Mouse (Mus musculus) MEL (cell line): ENCODE measurements around the gene Gnai2. TPM values are rescaled to one million over a fixed set of nuclear protein-coding genes. Genes with fewer than 3 reads are reported as not detected.

Source experiments
- DNase-seq: peaks from one replicate; pipeline ENCODE4 v3.0.0; 2011; ENCODE audit warnings: low read depth, low spot score
- H3K27ac ChIP-seq: 2 replicates; pipeline ENCODE4 v1.5.1; 2012; ENCODE audit warnings: low read depth, mild to moderate bottlenecking, control low read depth, low read length, moderate library complexity; ENCODE audit not compliant: control insufficient read depth
- H3K27me3 ChIP-seq, 2 experiments: fragments of 150-350 bp in 1 of 2; sonication (generic) in 1 of 2; 2 replicates each; pipeline ENCODE4 v1.6.1; 2012; ENCODE audit warnings: low read length in 2 of 2, mild to moderate bottlenecking in 2 of 2, improper control_type of control experiment in 1 of 2, moderate library complexity in 1 of 2; ENCODE audit not compliant: insufficient read depth in 2 of 2, control insufficient read depth in 1 of 2
- H3K36me3 ChIP-seq, 2 experiments: 2 replicates each; pipeline ENCODE4 v1.6.1; 2012 to 2014; ENCODE audit warnings: low read length in 2 of 2, improper control_type of control experiment in 1 of 2, inconsistent platforms in 1 of 2, mild to moderate bottlenecking in 1 of 2; ENCODE audit not compliant: insufficient read depth in 2 of 2, control insufficient read depth in 1 of 2
- H3K4me1 ChIP-seq, 2 experiments: fragments of 150-350 bp in 1 of 2; sonication (generic) in 1 of 2; 2 replicates each; pipeline ENCODE4 v1.6.1; 2012; ENCODE audit warnings: low read length in 2 of 2, improper control_type of control experiment in 1 of 2, mild to moderate bottlenecking in 1 of 2; ENCODE audit not compliant: insufficient read depth in 2 of 2, control insufficient read depth in 1 of 2
- H3K4me3 ChIP-seq, 2 experiments: fragments of 150-350 bp in 1 of 2; sonication (generic) in 1 of 2; 2 replicates each; pipeline ENCODE4 v1.5.1; 2012; ENCODE audit warnings: low read depth in 2 of 2, low read length in 2 of 2, mild to moderate bottlenecking in 2 of 2, moderate library complexity in 2 of 2, control low read depth in 1 of 2, improper control_type of control experiment in 1 of 2; ENCODE audit not compliant: control insufficient read depth in 1 of 2, insufficient read depth in 1 of 2
- H3K79me2 ChIP-seq: 2 replicates; pipeline ENCODE4 v1.6.1; 2012; ENCODE audit warnings: mild to moderate bottlenecking, low read length, moderate library complexity; ENCODE audit not compliant: control insufficient read depth, poor library complexity, insufficient read depth
- H3K9ac ChIP-seq: 2 replicates; pipeline ENCODE4 v1.6.1; 2012; ENCODE audit warnings: low read depth, mild to moderate bottlenecking, control low read depth, low read length, moderate library complexity; ENCODE audit not compliant: control insufficient read depth, poor library complexity, severe bottlenecking
- H3K9me3 ChIP-seq: fragments of 150-350 bp; sonication (generic); replicated peaks from 2 replicates; pipeline ENCODE4 v1.6.1; 2012; ENCODE audit warnings: mild to moderate bottlenecking, low read length, improper control_type of control experiment, moderate library complexity; ENCODE audit not compliant: insufficient read depth
- BHLHE40 ChIP-seq: IDR thresholded peaks from 2 replicates; pipeline ENCODE4 v1.6.1; 2012; ENCODE audit warnings: low read depth, mild to moderate bottlenecking, inconsistent platforms, low read length, improper control_type of control experiment, borderline replicate concordance
- CHD1 ChIP-seq: IDR thresholded peaks from 2 replicates; pipeline ENCODE4 v1.6.1; 2012; ENCODE audit warnings: low read depth, mild to moderate bottlenecking, inconsistent platforms, low read length, improper control_type of control experiment
- CTCF ChIP-seq, 3 experiments: IDR thresholded peaks in 2 of 3; conservative IDR thresholded peaks in 1 of 3; 2 replicates each; pipeline ENCODE4 v1.5.1; 2011 to 2012; ENCODE audit warnings: low read length in 3 of 3, low read depth in 2 of 3, mild to moderate bottlenecking in 2 of 3, improper control_type of control experiment in 1 of 3, inconsistent platforms in 1 of 3, mixed read lengths in 1 of 3, moderate library complexity in 1 of 3; ENCODE audit not compliant: control insufficient read depth in 1 of 3, insufficient read depth in 1 of 3, poor library complexity in 1 of 3, severe bottlenecking in 1 of 3
- E2F4 ChIP-seq: IDR thresholded peaks from 2 replicates; pipeline ENCODE4 v1.6.1; 2011; ENCODE audit warnings: low read depth, low read length, improper control_type of control experiment, borderline replicate concordance
- ELF1 ChIP-seq: IDR thresholded peaks from 2 replicates; pipeline ENCODE4 v1.6.1; 2014; ENCODE audit warnings: low read depth, mild to moderate bottlenecking, inconsistent platforms, low read length, improper control_type of control experiment, moderate library complexity
- ETS1 ChIP-seq: IDR thresholded peaks from 2 replicates; pipeline ENCODE4 v1.6.1; 2012; ENCODE audit warnings: low read depth, mild to moderate bottlenecking, inconsistent platforms, low read length, improper control_type of control experiment, moderate library complexity
- GATA1 ChIP-seq: IDR thresholded peaks from 2 replicates; pipeline ENCODE4 v1.6.1; 2011; ENCODE audit warnings: low read depth, low read length, improper control_type of control experiment
- KAT2A ChIP-seq: conservative IDR thresholded peaks from 2 replicates; pipeline ENCODE4 v1.6.1; 2012; ENCODE audit warnings: low read depth, low read length, improper control_type of control experiment, inconsistent platforms
- MAX ChIP-seq: IDR thresholded peaks from 2 replicates; pipeline ENCODE4 v1.6.1; 2011; ENCODE audit warnings: low read length, improper control_type of control experiment
- MYC ChIP-seq: IDR thresholded peaks from 2 replicates; pipeline ENCODE4 v1.6.1; 2011; ENCODE audit warnings: low read depth, mild to moderate bottlenecking, low read length, improper control_type of control experiment, moderate library complexity
- POLR2A ChIP-seq, 2 experiments: IDR thresholded peaks; 2 replicates each; pipeline ENCODE4 v1.6.1; 2011 to 2012; ENCODE audit warnings: low read length in 2 of 2, mild to moderate bottlenecking in 2 of 2, control low read depth in 1 of 2, improper control_type of control experiment in 1 of 2, low read depth in 1 of 2, moderate library complexity in 1 of 2; ENCODE audit not compliant: control insufficient read depth in 1 of 2, insufficient read depth in 1 of 2, poor library complexity in 1 of 2
- POLR2AphosphoS2 ChIP-seq: IDR thresholded peaks from 2 replicates; pipeline ENCODE4 v1.6.1; 2011; ENCODE audit warnings: low read length, improper control_type of control experiment
- POLR2AphosphoS5 ChIP-seq: IDR thresholded peaks from 2 replicates; pipeline ENCODE4 v1.6.1; 2012; ENCODE audit warnings: low read depth, borderline replicate concordance, mild to moderate bottlenecking, inconsistent platforms, low read length, moderate library complexity, mixed read lengths
- RCOR1 ChIP-seq: IDR thresholded peaks from 2 replicates; pipeline ENCODE4 v1.6.1; 2012; ENCODE audit warnings: low read depth, mild to moderate bottlenecking, inconsistent platforms, low read length, improper control_type of control experiment
- USF1 ChIP-seq: IDR thresholded peaks from 2 replicates; pipeline ENCODE4 v1.6.1; 2014; ENCODE audit warnings: low read depth, mild to moderate bottlenecking, inconsistent platforms, low read length, improper control_type of control experiment, moderate library complexity
- ZC3H11A ChIP-seq: IDR thresholded peaks from 2 replicates; pipeline ENCODE4 v1.6.1; 2012; ENCODE audit warnings: low read depth, mild to moderate bottlenecking, inconsistent platforms, low read length, improper control_type of control experiment
- ZKSCAN1 ChIP-seq: IDR thresholded peaks from 2 replicates; pipeline ENCODE4 v1.6.1; 2012; ENCODE audit warnings: low read depth, mild to moderate bottlenecking, inconsistent platforms, low read length, improper control_type of control experiment, moderate library complexity
- ZNF384 ChIP-seq: IDR thresholded peaks from 2 replicates; pipeline ENCODE4 v1.6.1; 2012; ENCODE audit warnings: low read depth, mild to moderate bottlenecking, inconsistent platforms, low read length, improper control_type of control experiment
- polyA plus RNA-seq, 2 experiments: library from polyadenylated mRNA; stranded (reverse) in 1 of 2; unstranded in 1 of 2; fragments of >175 nt in 1 of 2; fragments of >200 nt in 1 of 2; gene quantifications; 2 replicates each; pipeline versions ENCODE4 v1.2.1 to v1.2.4; 2012; ENCODE audit warnings: low replicate concordance in 2 of 2, low read depth in 1 of 2; ENCODE audit not compliant: insufficient read length in 2 of 2, insufficient read depth in 1 of 2, missing spikeins in 1 of 2
- total RNA-seq: library from RNA; depleted of rRNA; stranded (reverse); fragments of 300-350 nt; gene quantifications from 2 replicates; pipeline ENCODE4 v1.2.3, GENCODE M21; 2012

The Gnai2 gene
- total and polyA plus RNA-seq, 3 experiments: 129 to 335 (median 137) TPM

- no peak for DNase-seq
- H3K9me3 ChIP-seq: no peaks in the 10 kb centered on the region
- no peak overlapping the region for H3K9ac ChIP-seq
- TF ChIP-seq USF1 (no peak), E2F4 (no peak), MYC (no peak), GATA1 (no peak), KAT2A (no peak), ELF1 (no peak), ZNF384 (no peak), CHD1 (no peak), RCOR1 (no peak), BHLHE40 (no peak), POLR2AphosphoS5 (no peak), POLR2A (IDR thresholded peaks at IDR 0.05; ENCODE audit: control insufficient read depth in 1 of 2, insufficient read depth in 1 of 2, low read depth in 1 of 2, low read length in 2 of 2, poor library complexity in 1 of 2) (no peak), MAX (no peak)
- H3K27me3 ChIP-seq: no peaks in the 10 kb centered on the region
- peaks cover 0 to 16% of the 10 kb centered on the region in 2 experiments; a peak in 2 of 4 replicates for H3K36me3 ChIP-seq
- H3K79me2 ChIP-seq: peaks cover 67% of the 10 kb centered on the region
- no peak overlapping the region for H3K4me3 ChIP-seq
- peaks cover 5 to 22% of the 10 kb centered on the region in 2 experiments; a peak in 3 of 4 replicates for H3K4me1 ChIP-seq
- H3K27ac ChIP-seq: no peak overlapping the region
These were observed 4.6 kb downstream of the Gnai2 start for GRCm38 (mm10) chr9:107630576-107630975.

- no peak for DNase-seq
- Histone ChIP-seq H3K27ac (peak overlapping the region; percentile 86; the same call in 1 of the 2 replicates), H3K36me3 (peaks cover 0 to 18% of the 10 kb centered on the region in 2 experiments; a peak in 2 of 4 replicates)
These were observed 5.2 kb downstream of the Gnai2 start for GRCm38 (mm10) chr9:107629901-107630425.

More at GRCm38 (mm10) chr9:107629901-107630425, 5.2 kb downstream of the Gnai2 start:
- no peak for TF ChIP-seq ZKSCAN1
- no peak for TF ChIP-seq GATA1
- TF ChIP-seq POLR2A (IDR thresholded peaks at IDR 0.05; ENCODE audit: control insufficient read depth in 1 of 2, insufficient read depth in 1 of 2, low read depth in 1 of 2, low read length in 2 of 2, poor library complexity in 1 of 2): no peak
- no peak for TF ChIP-seq BHLHE40
- no peak for TF ChIP-seq ZC3H11A
- TF ChIP-seq POLR2AphosphoS2: no peak
- TF ChIP-seq ETS1: no peak
- no peak for TF ChIP-seq CTCF (IDR thresholded peaks at IDR 0.05 in 2 of 3, conservative IDR thresholded peaks at IDR 0.05 in 1 of 3; ENCODE audit: control insufficient read depth in 1 of 3, insufficient read depth in 1 of 3, low read depth in 2 of 3, low read length in 3 of 3, poor library complexity in 1 of 3, severe bottlenecking in 1 of 3)
- H3K27me3 ChIP-seq: no peaks in the 10 kb centered on the region
- H3K79me2 ChIP-seq: peaks cover 68% of the 10 kb centered on the region
- H3K4me1 ChIP-seq: peaks cover 6 to 26% of the 10 kb centered on the region in 2 experiments; a peak in 3 of 4 replicates
- no peaks in the 10 kb centered on the region for H3K9me3 ChIP-seq
- no peak overlapping the region for H3K9ac ChIP-seq
- no peak overlapping the region; a peak in 1 of 4 replicates for H3K4me3 ChIP-seq
